Mouse (Mus musculus) forelimb bud, embryonic 11.5 days (tissue): ENCODE results near the gene Dolk.
A peak's percentile ranks its signal among the peaks of the same experiment; 100 is the strongest.

Experiments used
- DNase-seq: peaks from one replicate; pipeline ENCODE4 v3.0.0-alpha.2; 2012; ENCODE audit warnings: low read depth, low spot score

Gene Dolk

GRCm38 (mm10) chr2:30268371-30268770 is 17.8 kb downstream of the Dolk start:
- DNase-seq = no peak

GRCm38 (mm10) chr2:30267466-30267865 is 18.7 kb downstream of the Dolk start:
- no peak for DNase-seq

- DNase-seq = peak; percentile 26
These were observed 19.7 kb downstream of the Dolk start for GRCm38 (mm10) chr2:30266392-30266941.

- DNase-seq = no peak
These were observed 20.3 kb downstream of the Dolk start, which contains the start of gene Phyhd1 for GRCm38 (mm10) chr2:30265767-30266253. TSS of gene Phyhd1 (plus strand) at chr2:30266203.

- DNase-seq = peak; percentile 44
These were observed 21.2 kb downstream of the Dolk start for GRCm38 (mm10) chr2:30264671-30265519.

- no peak for DNase-seq
These were observed 22.3 kb downstream of the Dolk start for GRCm38 (mm10) chr2:30263811-30264210.

- DNase-seq = no peak
These were observed 23.2 kb downstream of the Dolk start for GRCm38 (mm10) chr2:30262840-30263441.

- no peak for DNase-seq
These were observed 24.0 kb downstream of the Dolk start for GRCm38 (mm10) chr2:30261921-30262839.

GRCm38 (mm10) chr2:30261064-30261736 is 24.9 kb downstream of the Dolk start:
- DNase-seq = no peak

GRCm38 (mm10) chr2:30259131-30260064 is 26.7 kb downstream of the Dolk start:
- DNase-seq = no peak

GRCm38 (mm10) chr2:30258600-30258999 is 27.5 kb downstream of the Dolk start:
- no peak for DNase-seq

- no peak for DNase-seq
These were observed 28.3 kb downstream of the Dolk start for GRCm38 (mm10) chr2:30257699-30258460.

GRCm38 (mm10) chr2:30256616-30257350 is 29.4 kb downstream of the Dolk start:
- no peak for DNase-seq

- no peak for DNase-seq
These were observed 30.3 kb downstream of the Dolk start for GRCm38 (mm10) chr2:30255631-30256395.

GRCm38 (mm10) chr2:30253809-30254208 is 32.3 kb downstream of the Dolk start:
- DNase-seq = no peak

- no peak for DNase-seq
These were observed 33.6 kb downstream of the Dolk start for GRCm38 (mm10) chr2:30252521-30252920.

GRCm38 (mm10) chr2:30251417-30252104 is 34.6 kb downstream of the Dolk start:
- no peak for DNase-seq
